Mouse (Mus musculus) cerebral cortex, adult 2 months (tissue): ENCODE data around the gene Lbhd2.

Experiments
- WGBS: fragments of 180-500 bp; shearing (Covaris S2); methylation state at CpG from one replicate; pipeline ENCODE4 v1.1.7; 2018; 5-methylcytosine and 5-hydroxymethylcytosine counted together

Gene Lbhd2

DNA sequence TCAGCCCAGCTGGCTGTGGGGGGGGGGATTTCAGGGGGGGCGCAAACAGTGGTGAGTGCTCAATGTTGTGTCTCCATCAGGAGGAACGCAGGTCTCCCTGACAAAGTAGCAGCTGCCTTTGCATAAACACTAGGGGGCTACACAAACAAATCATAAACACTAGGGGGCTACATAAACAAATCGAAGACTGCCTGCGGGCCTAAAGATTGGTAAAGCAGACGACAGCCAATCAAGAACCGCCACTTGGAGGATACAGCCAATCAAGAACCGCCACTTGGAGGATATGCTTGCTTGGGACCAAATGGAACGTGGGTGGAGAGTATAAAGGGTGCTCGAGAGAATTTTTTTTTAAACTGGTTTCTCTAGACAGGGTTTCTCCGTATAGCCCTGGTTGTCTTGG, 1.7 kb upstream of the Lbhd2 start:
- 66% methylated on average over 10 of the region's 10 CpGs for WGBS

- 45% methylated on average over 5 of the region's 5 CpGs for WGBS
These were observed 3.0 kb downstream of the Lbhd2 start for GRCm38 (mm10) chr12:111409583-111409982.

DNA sequence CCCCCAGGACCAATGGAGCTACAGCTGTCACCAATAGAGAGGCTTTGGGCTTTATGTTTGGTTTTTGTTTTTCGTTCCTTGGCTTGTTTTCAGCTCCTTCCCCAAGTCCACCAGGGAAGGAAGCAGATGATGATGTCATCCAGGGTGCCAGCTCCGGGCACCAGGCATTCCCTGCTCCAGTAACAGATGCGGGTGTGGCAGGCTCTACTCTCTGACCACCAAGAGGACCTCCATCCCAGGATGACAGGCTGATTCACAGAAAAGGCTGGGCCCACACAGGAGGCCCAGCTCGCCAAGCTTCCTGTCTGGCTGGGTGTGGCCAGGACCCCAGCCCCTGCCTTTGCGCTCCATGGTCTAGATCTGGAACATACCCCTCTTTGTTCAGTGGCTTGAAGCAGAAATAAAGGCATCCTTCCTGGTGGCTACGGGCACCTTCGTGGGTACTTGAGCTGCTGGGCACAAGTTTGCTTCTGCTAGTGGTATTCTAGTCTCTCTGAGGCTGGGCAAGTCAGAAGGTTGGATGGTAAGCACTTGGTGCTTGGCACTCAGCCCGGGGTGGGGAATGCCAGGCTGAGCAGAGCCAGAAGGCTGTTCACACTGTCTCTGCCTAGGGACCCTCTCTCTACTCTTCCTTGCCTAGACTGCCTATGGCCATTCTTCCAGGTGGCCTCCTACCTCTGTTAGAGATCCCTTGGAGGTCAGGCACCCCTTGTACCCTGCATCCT, 5.2 kb downstream of the Lbhd2 start:
- WGBS, result 80% methylated on average over 8 of the region's 8 CpGs

- 24% methylated on average over 12 of the region's 12 CpGs for WGBS
These were observed 6.1 kb downstream of the Lbhd2 start for GRCm38 (mm10) chr12:111412581-111413284.

DNA sequence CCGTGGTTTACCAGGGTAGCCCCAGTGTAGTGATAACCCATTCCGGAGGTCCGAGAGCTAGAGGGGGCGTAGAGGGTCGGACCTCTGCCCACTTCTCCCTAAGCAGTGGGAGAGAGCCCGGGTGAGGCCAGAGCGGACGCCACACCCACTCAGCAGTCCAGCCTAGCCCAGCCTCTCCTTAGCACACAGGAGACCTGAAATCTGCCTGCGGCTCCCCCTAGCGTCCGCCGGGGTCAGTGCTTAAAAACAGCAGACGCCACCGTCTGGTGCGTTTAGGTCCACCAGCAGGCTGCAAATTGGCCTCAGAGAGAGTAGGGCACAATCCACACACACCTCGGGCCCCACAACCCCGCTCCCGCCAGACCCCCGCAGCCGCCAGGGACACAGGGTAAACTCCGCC, 6.7 kb downstream of the Lbhd2 start:
- WGBS, result 3% methylated on average over 21 of the region's 21 CpGs

GRCm38 (mm10) chr12:111416921-111417779, 10.5 kb downstream of the Lbhd2 start, which contains the start of gene Exoc3l4:
Gene Exoc3l4 (plus strand): TSS chr12:111417017.
- 31% methylated on average over 17 of the region's 17 CpGs for WGBS

- WGBS, result 93% methylated on average over 5 of the region's 5 CpGs
These were observed 13.3 kb downstream of the Lbhd2 start for GRCm38 (mm10) chr12:111419918-111420317.

GRCm38 (mm10) chr12:111420946-111421709, 14.5 kb downstream of the Lbhd2 start:
- WGBS, result 57% methylated on average over 7 of the region's 7 CpGs

DNA sequence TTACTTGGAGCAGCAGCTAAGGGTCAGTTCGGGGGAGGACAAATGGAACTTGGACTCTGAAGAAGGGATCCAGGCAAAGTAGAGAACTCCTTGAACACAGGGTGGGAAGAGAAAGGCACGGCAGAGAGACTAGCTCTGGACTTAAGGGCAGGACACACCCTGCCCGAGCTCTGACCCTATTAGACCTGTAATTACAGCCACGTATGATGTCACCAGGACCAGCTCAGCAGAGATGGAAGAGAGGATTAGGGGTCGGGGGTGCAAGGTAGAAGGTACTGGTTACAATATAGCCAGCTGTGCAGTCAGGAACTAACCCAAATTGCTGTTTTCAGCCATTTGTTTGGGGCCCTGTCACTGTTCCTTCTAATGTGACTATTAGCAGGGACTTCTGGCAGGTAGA, 16.2 kb downstream of the Lbhd2 start:
- WGBS, result 76% methylated on average over 5 of the region's 5 CpGs

DNA sequence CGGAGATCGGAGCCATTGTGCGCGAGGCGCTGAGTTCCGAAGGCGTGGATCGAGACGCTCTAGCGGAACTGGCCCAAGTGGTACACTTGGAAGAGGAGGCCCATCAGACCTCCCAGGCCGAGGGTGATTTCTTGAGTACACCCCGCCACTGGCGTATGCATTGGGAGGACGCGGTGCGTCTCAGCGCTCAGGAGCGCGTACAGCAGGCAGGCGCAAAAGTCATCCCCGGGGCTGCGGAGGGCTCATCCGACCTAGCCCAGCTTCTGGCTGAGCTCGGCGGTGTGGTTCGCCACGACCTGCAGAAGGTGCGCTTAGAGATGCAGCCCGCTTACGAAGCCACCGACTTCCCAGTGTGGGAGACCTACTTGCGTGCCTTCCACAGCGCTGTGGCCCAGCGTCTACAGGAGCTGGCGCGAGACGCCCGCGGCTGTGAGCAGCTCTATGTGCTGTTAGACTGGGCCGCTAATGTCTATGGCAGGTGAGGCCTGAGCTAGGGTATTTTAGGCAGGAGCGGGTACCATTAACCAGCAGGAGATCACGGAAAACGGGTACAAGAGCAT, 17.0 kb downstream of the Lbhd2 start:
- 22% methylated on average over 43 of the region's 43 CpGs for WGBS

DNA sequence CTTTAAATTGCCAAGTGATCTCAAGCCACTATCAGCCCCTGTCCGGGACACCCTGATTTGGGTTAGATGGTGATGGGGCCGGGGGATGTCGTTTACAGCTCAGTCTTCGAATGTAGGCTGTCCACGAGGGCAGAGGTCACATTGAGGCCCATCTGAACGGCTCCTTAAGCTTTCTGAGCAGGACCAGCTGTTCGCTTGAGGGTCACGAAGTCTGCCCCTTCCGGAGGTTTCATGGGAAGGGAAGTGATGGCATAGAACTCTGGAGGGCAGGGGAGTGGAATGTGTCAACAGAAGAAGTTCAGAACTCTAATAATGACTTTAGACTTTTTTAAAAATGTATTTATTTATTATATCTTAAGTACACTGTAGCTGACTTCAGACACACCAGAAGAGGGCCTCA, 17.9 kb downstream of the Lbhd2 start:
- WGBS, result 52% methylated on average over 9 of the region's 9 CpGs

GRCm38 (mm10) chr12:111425258-111425657, 18.6 kb downstream of the Lbhd2 start:
- WGBS, result 4% methylated on average over 15 of the region's 15 CpGs

GRCm38 (mm10) chr12:111425789-111426460, 19.3 kb downstream of the Lbhd2 start:
- WGBS, result 13% methylated on average over 29 of the region's 29 CpGs

- 54% methylated on average over 12 of the region's 12 CpGs for WGBS
These were observed 21.0 kb downstream of the Lbhd2 start for GRCm38 (mm10) chr12:111427438-111428113.

DNA sequence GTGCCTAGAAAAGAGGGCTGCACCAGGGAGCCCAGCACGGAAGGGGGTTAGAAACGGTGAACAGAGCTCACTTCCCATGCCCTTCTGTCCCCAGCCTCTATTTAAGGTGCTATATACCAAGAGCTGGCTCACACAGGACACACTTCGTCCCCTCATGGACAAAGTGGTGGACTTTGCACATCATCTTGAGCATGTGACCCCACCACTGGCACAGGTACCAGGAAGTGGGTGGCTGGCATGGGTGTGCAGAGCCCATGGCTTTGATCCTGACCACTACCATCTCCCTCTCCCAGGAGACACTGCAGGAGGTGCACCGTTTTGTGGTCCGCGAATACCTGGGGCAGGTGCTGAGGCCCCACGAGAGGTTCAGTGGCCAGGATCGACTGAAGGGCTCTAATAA, 21.8 kb downstream of the Lbhd2 start:
- 53% methylated on average over 8 of the region's 8 CpGs for WGBS

GRCm38 (mm10) chr12:111428961-111429911, 22.6 kb downstream of the Lbhd2 start:
- 6% methylated on average over 40 of the region's 40 CpGs for WGBS

DNA sequence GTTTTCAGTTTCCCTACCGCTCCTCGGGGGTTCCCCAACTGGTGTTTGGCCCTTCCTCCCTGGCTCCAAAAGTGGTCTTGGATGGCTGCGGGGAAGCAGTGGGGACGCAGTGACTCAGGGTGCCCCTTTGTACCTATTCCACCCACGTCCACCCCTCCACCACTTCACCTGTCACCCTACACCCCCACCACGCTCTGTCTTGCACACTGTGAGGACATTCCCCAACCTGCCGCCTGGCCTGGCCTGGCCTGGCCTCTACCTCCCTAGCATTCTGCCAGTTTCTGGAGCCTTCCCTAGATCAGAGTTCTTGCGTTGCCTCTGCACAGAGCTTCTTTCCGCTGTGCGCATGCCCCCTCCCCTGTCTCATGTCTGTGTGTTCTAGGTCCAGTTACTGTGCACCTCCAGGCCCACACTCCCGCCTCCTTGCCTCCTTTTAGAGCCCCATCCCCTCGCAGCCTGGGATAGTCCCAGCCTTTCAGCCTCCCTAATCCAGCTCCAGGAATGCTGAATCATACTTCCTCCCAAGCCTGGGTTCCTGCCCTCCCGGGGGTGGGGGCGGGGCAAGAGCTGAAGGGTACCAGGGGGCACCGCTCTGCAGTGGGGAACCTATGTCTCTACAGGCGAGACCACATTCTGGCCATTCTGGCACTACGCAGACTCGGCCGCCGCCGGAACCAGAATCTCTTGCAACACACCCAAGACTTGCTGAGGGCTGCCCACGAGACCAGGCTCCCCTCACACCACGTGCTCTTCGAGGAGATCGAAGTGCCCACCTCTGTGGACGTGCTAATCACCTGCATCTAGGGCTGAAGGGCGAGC, 23.6 kb downstream of the Lbhd2 start:
- 42% methylated on average over 27 of the region's 27 CpGs for WGBS
